Mouse (Mus musculus): ENCODE measurements around the gene Eif4g1.

- TF ChIP-seq POLR2A (IDR thresholded peaks at IDR 0.05; ENCODE audit: borderline replicate concordance, extremely low read depth, insufficient read depth, insufficient read length, poor library complexity, severe bottlenecking) (no peak), CTCF (IDR thresholded peaks at IDR 0.05; ENCODE audit: borderline replicate concordance, extremely low read depth, insufficient read depth, insufficient read length) (no peak)
These were observed 30.7 kb upstream of the Eif4g1 start for GRCm38 (mm10) chr16:20637410-20637809.
